Mouse (Mus musculus) A20 (cell line): ENCODE results near the gene Pecam1.
"Not testable (repeated sequence)": the region's sequence is repeated elsewhere in the genome, so short reads cannot be mapped to it uniquely, and the experiment has no call there.

Experiments used
- DNase-seq: peaks from one replicate; pipeline ENCODE4 v3.0.0-alpha.2; 2011; ENCODE audit warnings: low read depth, low spot score

Pecam1 gene

GRCm38 (mm10) chr11:106627692-106628091 is 122.7 kb downstream of the Pecam1 start:
- DNase-seq, result peak; percentile 75

GRCm38 (mm10) chr11:106625577-106625976 is 124.9 kb downstream of the Pecam1 start:
- DNase-seq, result no peak

GRCm38 (mm10) chr11:106623629-106624028 is 126.8 kb downstream of the Pecam1 start:
- no peak for DNase-seq

GRCm38 (mm10) chr11:106622056-106622455 is 128.4 kb downstream of the Pecam1 start:
- DNase-seq, result no peak

GRCm38 (mm10) chr11:106618768-106619167 is 131.7 kb downstream of the Pecam1 start:
- DNase-seq, result not testable (repeated sequence)

- no peak for DNase-seq
Observed at GRCm38 (mm10) chr11:106617821-106618580, 132.4 kb downstream of the Pecam1 start.

GRCm38 (mm10) chr11:106615561-106615960 is 134.9 kb downstream of the Pecam1 start:
- DNase-seq, result no peak

- DNase-seq, result no peak
Observed at GRCm38 (mm10) chr11:106614339-106614645, 136.1 kb downstream of the Pecam1 start.

- peak; percentile 67 for DNase-seq
Observed at GRCm38 (mm10) chr11:106613638-106614338, 136.6 kb downstream of the Pecam1 start.

- DNase-seq, result peak; percentile 95
Observed at GRCm38 (mm10) chr11:106612961-106613637, 137.3 kb downstream of the Pecam1 start, which contains the start of gene Tex2. Gene Tex2 (minus strand): TSS chr11:106613423.

- DNase-seq, result peak; percentile 70
Observed at GRCm38 (mm10) chr11:106612209-106612960, 138.0 kb downstream of the Pecam1 start.

- DNase-seq, result no peak
Observed at GRCm38 (mm10) chr11:106609731-106610130, 140.7 kb downstream of the Pecam1 start.

GRCm38 (mm10) chr11:106607316-106607715 is 143.1 kb downstream of the Pecam1 start:
- DNase-seq, result no peak

- no peak for DNase-seq
Observed at GRCm38 (mm10) chr11:106606042-106606441, 144.4 kb downstream of the Pecam1 start.
